Mouse (Mus musculus) heart, adult 18-20 months (tissue): ENCODE data around the gene Tmem28. TPM values are rescaled to one million over a fixed set of nuclear protein-coding genes. Genes with fewer than 3 reads are reported as not detected.

Experiments
- DNase-seq, 2 experiments: peaks; one replicate each; pipeline ENCODE4 v3.0.0; 2021 to 2022; ENCODE audit warnings: mixed read lengths in 1 of 2
- long read RNA-seq, 2 experiments: library from polyadenylated mRNA; stranded (forward); transcript quantifications; one replicate each; pipeline ENCODE4 v2.0.0; 2021
- total RNA-seq, 2 experiments: library from RNA; stranded (reverse); gene quantifications; 2 replicates each; pipeline ENCODE4 v1.2.3; 2021

The Tmem28 gene
- total RNA-seq: under 1 TPM in 1 of 2 experiments, not detected in 1; 0.18 TPM
- long read RNA-seq, experiment 1: 0 reads
- long read RNA-seq, experiment 2: 0 reads

GRCm38 (mm10) chrX:99820790-99821395 is at the start of gene Tmem28:
Gene Tmem28 (plus strand): TSS chrX:99821021.
- no peak for DNase-seq

- DNase-seq: no peak
Measured at GRCm38 (mm10) chrX:99780308-99780707, 40.5 kb upstream of the Tmem28 start.

DNA sequence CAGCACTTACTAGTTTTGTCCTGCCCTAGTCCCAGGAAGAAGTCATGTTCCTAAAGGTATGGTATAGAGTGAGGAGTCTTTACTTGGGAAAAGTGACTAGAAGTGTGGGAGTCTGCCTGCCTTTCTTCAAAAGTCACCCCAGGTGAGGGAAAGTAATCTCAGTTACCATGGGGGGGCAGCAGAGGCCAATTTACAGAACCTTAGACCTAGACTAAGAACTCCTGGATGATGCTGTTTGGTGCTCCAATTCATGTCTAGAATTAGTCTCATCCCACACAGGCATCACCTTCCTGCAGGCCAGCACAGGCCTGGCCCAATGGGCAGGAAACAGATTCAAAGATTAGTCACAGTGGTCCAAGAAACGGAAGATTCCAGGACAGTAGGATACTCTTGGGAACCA is 12.4 kb upstream of the Tmem28 start:
- peak in 1 of 2 experiments; percentile 45 for DNase-seq

- DNase-seq: peak; percentile 24 to 53
Measured at GRCm38 (mm10) chrX:99819395-99819935, 1.4 kb upstream of the Tmem28 start.

DNA sequence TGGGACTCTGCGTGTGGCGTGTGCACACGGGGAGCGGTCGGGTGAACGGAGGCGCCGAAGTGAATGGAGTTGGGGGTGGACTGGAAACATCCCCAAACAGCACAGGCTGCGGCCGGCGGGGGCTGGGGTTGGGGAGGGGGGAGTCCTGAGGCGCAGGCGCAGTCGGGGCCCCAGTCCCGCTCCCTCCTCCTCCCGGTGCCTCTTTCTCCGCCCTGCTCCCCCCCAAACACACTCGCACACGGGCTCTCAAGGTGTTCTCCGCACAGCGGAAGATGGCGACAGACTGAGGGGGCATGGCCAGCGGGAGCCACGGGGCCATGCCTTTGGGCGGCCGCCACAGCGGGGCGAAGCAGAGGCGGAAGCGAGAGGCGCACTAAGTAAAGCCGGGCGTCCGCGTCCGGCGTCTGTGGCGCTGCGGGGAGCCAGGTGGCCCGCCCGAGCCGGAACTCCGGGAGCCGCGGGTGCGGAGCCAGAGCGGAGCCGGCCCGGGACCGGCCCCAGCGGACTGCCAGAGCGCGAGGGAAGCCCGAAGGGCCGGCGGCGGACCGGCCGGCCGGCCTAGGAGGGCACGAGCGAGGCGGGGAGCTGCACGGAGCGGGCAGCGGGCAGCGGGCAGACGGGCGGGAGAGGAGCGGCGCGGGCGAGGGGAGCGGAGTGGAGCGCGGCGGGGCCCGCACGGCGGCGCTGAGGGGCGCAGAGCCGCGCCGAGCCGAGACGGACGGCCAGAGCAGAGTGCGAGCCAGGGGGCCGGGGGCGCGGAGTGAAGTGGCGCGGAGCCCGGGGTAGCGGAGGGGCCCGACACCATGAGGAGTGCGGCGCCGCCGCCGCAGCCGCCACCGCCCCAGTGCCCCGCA is 658 bp upstream of the Tmem28 start:
- DNase-seq: no peak

GRCm38 (mm10) chrX:99842090-99842489 is 21.3 kb downstream of the Tmem28 start:
- DNase-seq: no peak

DNA sequence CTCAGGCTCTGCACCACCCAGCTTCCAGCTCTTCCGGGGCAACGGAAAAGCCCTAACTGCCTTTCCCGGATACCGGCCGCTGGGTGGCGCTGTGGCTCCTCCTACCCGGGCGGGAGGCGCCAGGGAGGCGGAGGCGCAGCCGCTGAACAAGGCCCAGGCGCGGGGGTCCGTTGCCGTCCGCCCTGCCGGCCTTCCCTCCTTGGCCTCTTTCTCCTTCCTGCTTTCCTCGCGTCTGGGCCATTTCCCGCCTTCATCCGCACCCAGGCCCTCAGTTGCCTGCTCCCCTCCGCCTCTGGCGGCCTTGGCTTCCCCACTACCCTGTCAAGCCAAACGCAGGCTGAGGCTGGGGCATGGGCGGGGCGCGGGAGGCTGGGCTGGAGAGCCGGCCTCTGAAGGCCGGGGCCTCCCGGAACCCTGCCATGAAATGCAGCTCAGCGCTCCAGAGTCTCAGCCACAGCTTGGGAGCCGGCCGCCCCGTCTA is 32.5 kb downstream of the Tmem28 start:
- peak; percentile 77 to 86 for DNase-seq

DNA sequence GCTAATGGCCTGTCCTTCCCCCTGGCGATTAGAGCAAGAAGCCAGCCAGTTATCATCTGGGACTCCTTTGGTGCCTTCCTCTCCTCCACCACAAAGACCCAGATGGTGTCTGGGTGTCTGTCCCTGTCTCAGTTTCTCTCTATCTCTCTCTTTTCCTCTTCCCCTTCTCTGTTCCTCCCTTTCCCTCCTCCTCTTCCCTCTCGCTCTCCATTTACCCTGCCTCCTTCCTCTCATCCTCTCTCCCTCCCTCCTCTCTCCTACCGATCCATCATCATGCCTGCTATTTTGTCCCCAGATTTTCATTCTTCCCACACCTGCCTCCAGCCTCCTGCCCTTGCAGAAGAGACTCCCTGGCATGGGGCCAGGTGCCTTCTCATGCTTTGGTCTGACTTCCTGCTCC is 33.0 kb downstream of the Tmem28 start:
- DNase-seq: peak in 1 of 2 experiments; percentile 13

DNA sequence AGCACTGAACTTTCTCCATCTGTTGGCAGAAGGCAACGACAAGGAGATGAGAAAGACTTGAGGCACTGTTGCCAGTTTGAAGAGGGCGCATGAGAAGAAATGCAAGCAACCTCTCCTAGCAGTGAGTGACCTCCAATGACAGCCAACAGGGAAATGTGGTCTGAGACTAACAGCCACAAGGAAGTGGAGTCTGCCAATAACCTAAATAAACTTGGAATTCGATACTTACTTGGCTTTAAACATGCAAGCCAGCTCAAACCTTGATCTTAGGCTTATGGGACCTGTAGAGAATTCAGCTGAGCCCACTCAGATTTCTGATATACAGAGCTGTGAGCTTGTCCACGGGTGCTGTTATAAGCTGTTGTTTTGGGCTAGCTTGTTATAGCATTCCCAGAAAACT is 51.4 kb downstream of the Tmem28 start:
- no peak for DNase-seq

- DNase-seq: peak; percentile 16 to 27
Measured at GRCm38 (mm10) chrX:99872632-99873201, 51.9 kb downstream of the Tmem28 start.

DNA sequence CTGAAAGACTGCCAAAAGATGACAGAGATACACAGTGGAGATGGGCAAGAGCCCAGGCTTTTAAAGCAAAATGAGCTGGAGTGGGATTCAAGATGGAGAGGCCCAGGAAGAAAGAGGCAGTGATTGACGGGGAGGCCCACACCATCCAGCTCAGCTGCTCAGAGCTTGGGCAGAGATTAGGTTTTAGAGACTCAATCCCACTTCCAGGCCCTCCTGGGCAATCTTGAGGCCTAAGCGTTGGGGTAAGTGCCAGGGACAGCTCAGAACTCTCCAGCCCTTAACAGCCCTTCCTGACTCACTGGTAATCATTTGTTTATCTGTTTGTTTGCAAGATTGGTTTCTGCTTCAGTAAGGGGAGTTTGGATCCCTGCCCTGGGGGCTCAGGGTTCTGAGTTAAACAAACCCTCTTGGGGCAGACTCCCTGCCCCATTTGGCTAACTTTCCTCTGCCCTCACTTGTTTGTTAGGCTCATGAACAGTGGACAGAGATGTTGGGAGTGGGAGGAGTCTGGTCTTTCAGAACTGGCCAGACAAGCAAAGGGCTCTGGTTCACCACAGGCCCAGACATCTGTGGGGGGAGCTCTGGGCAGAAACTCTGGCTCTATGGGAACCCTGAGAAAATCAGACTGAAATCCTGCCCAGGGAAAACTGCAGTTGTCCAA is 52.6 kb downstream of the Tmem28 start:
- DNase-seq: peak; percentile 29 to 34

DNA sequence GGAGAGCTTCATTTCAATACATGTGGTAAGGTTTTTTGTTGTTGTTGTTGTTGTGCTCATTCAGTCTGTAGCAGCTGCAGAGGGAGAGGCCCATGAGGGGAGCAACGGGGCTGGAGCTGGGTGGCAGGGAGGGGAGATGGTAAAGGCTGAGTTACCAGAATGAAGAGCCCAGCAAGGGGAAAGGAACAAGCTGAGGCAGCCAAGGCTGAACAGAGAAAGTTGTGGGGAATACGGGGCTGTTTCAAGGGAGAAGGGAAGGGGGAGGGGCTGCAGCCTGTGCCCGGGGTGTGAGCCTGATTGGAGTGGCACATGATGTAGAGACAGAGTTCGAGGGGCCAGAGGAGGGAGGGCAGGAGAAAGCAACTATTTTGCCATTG is 53.1 kb downstream of the Tmem28 start:
- DNase-seq: no peak

GRCm38 (mm10) chrX:99876781-99877180 is 56.0 kb downstream of the Tmem28 start:
- DNase-seq: peak; percentile 26 to 33

DNA sequence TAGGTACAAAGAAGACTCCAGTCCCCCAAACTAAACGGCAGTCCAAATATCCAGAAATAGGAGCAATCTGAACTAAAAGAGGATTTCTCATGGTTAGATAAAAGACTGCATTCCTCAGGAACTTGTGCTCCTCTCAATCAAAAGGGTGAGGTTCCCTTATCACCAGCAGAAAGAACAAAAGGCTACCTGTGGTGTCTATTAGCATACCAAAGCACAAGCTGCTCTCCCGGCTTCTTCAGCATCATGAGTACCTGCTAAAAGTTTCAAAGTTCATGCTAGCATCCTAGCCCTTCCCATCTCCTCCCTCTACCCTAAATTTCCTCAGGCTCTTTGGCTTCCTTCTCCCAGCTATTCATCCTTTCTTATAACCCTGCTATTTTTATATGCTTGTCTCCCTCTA is 62.6 kb downstream of the Tmem28 start:
- DNase-seq: no peak

Other genes with a start within 250 kb of the Tmem28 start
- gene Eda, start 154.6 kb downstream of the Tmem28 start, total RNA-seq: 1 to 10 TPM; 1.6 to 1.9 TPM